Mouse (Mus musculus) olfactory bulb, adult 2 months (tissue): ENCODE data around the gene Ccdc136. TPM values are rescaled to one million over a fixed set of nuclear protein-coding genes. Genes with fewer than 3 reads are reported as not detected.
A peak's percentile ranks its signal among the peaks of the same experiment; 100 is the strongest.

Experiments used
- H3K27ac ChIP-seq: fragments of 200-500 bp; 2 replicates; pipeline ENCODE4 v1.5.1; 2012; ENCODE audit warnings: low read depth, low read length; ENCODE audit not compliant: insufficient read depth
- H3K4me1 ChIP-seq: fragments of 200-500 bp; 2 replicates; pipeline ENCODE4 v1.6.1; 2012; ENCODE audit warnings: low read length; ENCODE audit not compliant: control insufficient read depth, insufficient read depth
- H3K4me3 ChIP-seq: fragments of 200-500 bp; 2 replicates; pipeline ENCODE4 v1.5.1; 2012; ENCODE audit warnings: mild to moderate bottlenecking, low read depth, low read length, moderate library complexity; ENCODE audit not compliant: insufficient read depth
- CTCF ChIP-seq: fragments of 200-500 bp; IDR thresholded peaks from 2 replicates; pipeline ENCODE4 v1.5.1; 2012; ENCODE audit warnings: low read depth, mild to moderate bottlenecking, low read length, moderate library complexity; ENCODE audit not compliant: insufficient read depth
- POLR2A ChIP-seq: fragments of 200-500 bp; IDR thresholded peaks from 2 replicates; pipeline ENCODE4 v1.6.1; 2012; ENCODE audit warnings: mild to moderate bottlenecking, low read depth, low read length, moderate library complexity; ENCODE audit not compliant: insufficient read depth
- WGBS: fragments of 180-500 bp; shearing (Covaris S2); methylation state at CpG from one replicate; pipeline ENCODE4 v1.1.7; 2018; 5-methylcytosine and 5-hydroxymethylcytosine counted together
- polyA plus RNA-seq: library from polyadenylated mRNA; stranded (reverse); fragments of >200 nt; gene quantifications from 2 replicates; pipeline ENCODE4 v1.2.4, GENCODE M21; 2012; ENCODE audit warnings: low replicate concordance; ENCODE audit not compliant: missing spikeins, insufficient read depth, insufficient read length

The Ccdc136 gene
- polyA plus RNA-seq, 1 experiment, result not detected

DNA sequence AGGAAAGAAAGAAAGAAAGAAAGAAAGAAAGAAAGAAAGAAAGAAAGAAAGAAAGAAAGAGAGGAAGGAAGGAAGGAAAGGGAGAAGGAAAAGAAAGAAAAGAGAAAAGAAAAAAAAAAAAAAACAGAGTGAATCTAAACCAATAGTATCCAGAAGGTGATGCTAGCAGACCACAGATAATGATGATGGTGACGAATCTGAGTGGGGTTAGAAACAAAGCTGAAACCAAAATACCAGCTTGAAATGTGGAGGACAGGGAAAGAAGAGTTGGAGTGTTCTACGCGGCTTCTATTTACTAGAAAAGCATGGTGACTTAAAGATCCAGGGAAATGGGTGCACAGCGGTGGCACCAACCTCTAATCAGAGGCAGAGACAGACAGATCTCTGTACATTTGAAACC is 4.3 kb upstream of the Ccdc136 start:
- 50% methylated on average over 4 of the region's 4 CpGs for WGBS
- Histone ChIP-seq H3K4me3 (no peak overlapping the region), H3K4me1 (peaks cover 4% of the 10 kb centered on the region; the same call in 1 of the 2 replicates), H3K27ac (no peak overlapping the region)
- no peak for TF ChIP-seq POLR2A
- no peak for TF ChIP-seq CTCF

DNA sequence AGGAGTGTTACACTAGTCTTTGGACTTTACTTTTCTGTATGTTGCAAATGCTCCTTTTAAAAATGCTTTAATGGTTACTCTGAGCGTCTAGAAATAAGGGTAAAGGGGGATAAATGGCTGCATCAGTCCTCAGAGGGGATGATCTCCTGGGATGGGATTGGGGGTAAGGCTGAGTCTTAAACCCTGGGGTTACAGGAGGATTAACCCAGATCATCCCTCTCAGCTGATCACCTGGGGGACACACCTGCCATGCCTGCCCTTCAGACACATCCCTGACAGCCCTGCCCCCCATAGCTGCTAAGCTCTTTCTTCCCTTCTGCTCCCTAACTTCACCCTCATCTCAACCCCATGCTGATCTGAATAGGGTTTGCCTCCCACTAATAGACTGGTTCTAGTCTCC is 1.8 kb upstream of the Ccdc136 start:
- Histone ChIP-seq H3K27ac (no peak overlapping the region), H3K4me3 (no peak overlapping the region), H3K4me1 (peaks cover 12% of the 10 kb centered on the region)
- 87% methylated on average over 1 of the region's 1 CpGs for WGBS
- TF ChIP-seq CTCF (no peak), POLR2A (no peak)

DNA sequence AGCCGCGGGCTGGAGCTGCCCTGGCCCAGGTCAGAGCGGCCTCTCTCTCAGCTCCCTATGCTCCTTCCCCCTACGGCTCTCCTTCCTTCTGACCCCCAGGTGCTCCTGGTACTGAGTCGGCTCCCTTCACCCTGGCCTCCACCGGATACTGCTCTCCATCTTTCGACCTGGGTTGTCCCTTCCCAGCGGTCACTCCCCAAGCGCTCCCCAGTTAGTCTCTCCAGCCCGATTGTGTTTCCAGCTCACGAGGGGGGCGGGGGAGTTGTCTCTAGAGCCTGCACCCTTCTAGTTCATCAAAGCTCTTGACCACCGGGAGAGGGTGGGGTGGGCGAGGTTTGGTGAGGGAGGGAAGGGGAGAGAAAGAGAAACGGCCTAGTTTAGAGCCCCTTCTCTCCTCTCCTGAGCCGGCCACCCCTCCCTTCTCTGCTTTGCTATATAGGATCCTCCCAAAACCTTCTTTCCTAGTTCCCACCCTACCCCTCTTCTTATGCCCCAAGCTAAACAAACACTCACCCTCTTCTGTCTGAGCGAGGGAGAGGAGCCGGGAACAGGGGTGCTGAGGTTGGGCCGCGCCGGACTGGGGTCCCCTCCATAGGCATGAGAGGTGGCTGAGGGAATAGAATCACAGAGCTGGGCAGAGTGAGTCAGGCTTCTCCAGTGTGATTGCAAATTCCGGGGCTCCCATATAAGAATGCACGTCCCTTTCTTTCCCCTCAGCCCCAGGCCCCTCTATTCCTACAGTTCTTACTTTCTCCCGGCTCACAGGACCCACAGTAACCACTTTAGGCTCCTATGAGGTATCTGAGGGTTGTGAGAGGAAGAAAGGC is 818 bp downstream of the Ccdc136 start:
- H3K27ac ChIP-seq, result no peak overlapping the region
- peaks cover 12% of the 10 kb centered on the region for H3K4me1 ChIP-seq
- no peak for TF ChIP-seq CTCF
- no peak for TF ChIP-seq POLR2A
- 7% methylated on average over 24 of the region's 24 CpGs for WGBS
- H3K4me3 ChIP-seq, result peak overlapping the region; percentile 90

DNA sequence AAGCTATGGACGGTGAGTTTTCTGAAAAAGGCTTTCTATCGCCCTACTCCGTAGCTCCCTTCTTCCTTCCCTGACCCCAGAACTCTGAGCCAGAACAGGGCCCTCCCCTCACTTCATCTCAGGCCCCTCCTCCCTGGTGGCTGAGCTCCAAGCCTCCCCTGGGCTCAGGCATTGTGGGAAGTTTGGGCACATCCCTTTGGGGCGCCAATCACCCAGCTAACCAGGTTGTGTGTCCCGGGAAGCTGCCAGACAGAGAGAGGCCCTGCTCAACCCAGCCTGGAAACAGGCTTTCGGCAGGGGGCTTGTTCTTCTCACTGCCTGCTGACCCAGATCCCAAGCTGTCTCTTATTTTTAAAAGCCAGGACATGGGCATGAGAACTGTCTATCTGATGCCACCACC is 1.5 kb downstream of the Ccdc136 start:
- TF ChIP-seq CTCF, result no peak
- TF ChIP-seq POLR2A, result no peak
- Histone ChIP-seq H3K27ac (no peak overlapping the region), H3K4me1 (peaks cover 12% of the 10 kb centered on the region), H3K4me3 (peak overlapping the region; percentile 90)
- WGBS, result 40% methylated on average over 6 of the region's 6 CpGs

DNA sequence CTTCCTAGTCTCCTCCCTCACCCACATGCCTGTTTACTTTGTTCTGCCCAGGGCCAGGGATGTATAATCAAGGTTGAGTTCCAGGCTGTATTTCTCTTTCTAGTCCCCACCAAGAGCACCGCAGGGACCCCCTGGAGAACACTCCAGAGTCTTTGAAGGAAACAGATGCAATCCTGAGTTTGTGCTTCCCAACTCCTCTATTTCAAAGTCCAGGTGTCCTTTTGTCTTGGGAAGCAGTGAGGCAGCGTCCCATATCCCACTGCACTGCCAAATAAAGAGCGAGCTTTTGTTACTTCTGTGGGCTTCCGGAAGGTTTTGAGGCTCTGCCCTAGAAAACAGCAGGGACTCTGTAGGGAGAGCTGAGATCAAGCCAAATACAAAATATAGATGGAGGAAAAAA is 3.7 kb downstream of the Ccdc136 start:
- H3K4me3 ChIP-seq, result no peak overlapping the region
- H3K27ac ChIP-seq, result no peak overlapping the region
- peaks cover 12% of the 10 kb centered on the region for H3K4me1 ChIP-seq
- 68% methylated on average over 4 of the region's 4 CpGs for WGBS
- TF ChIP-seq POLR2A (no peak), CTCF (no peak)

DNA sequence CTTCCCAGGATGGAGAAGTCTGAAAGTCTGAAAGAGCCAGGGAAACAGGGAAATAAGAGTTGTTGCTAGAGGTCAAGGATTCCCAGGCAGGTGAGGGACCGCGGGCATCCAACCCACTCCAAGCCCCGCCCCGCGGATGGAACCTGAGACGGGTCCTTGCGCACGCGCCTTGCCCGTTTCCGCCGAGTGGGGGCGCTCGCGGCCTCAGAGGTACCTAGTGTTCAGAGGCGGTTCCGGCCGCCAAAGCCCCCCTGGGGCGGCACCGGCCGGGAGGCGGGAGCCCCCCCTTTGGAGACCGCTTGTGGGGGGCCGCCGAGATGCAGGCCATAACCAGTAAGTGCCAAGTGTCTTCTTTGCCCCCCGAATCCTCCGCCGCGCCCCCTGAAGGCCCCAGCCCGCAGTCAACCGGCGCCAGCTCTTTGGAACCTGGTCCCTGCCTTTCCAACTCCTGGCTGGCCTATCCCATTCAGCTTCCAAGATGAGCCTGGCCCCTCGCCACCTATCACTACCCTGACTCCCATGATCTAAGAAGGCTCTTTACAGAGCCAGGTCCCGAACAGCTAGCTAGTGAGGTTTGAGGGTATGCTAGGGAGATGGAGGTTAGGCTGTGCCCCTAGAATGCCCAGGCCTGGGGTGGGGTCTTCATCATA is 6.7 kb downstream of the Ccdc136 start:
- no peak for TF ChIP-seq POLR2A
- no peak for TF ChIP-seq CTCF
- Histone ChIP-seq H3K4me1 (no peaks in the 10 kb centered on the region; the same call in 1 of the 2 replicates), H3K27ac (no peak overlapping the region), H3K4me3 (no peak overlapping the region)
- WGBS, result 17% methylated on average over 34 of the region's 34 CpGs

DNA sequence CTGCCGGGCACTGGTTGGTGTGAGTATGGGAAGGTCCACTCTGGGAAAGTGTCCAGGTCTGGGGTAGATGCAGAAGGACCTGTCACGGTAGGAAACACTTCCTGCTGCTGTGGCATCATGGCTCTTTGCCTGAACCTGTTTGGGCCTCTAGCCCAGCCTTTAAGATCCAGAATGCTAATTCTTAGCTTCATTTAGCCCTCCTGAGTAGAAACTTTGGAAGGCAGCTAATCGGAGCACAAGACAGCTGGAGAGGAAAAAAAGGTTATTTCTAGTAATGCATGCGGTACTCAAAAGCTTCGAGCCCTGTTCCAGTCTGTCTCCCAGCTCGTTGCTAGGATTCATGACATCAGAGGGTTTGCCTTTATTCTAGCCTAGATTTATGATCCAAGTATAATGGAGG is 10.3 kb downstream of the Ccdc136 start:
- 32% methylated on average over 6 of the region's 6 CpGs for WGBS
- H3K27ac ChIP-seq, result no peak overlapping the region
- no peaks in the 10 kb centered on the region; the same call in 1 of the 2 replicates for H3K4me1 ChIP-seq
- no peak for TF ChIP-seq POLR2A
- no peak for TF ChIP-seq CTCF
- no peak overlapping the region for H3K4me3 ChIP-seq

DNA sequence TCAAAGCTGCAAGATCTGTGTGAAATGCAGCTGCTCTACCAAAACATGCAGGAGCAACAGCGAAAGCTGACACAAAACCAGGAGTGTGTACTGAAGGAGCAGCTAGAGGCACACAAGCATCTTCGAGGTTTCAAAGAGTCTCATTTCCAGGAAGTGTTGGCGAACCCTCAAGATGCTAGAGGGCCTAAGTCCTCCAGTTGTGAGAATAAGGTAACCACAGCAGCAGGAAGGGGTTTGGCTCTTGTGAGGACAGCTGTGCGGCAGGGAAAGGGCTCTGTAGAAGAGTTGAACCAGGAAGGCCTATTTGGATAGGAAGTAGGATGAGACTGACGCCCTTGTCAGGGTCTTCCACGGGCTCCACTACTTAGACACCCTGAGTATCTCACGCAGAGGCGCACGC is 19.3 kb downstream of the Ccdc136 start:
- H3K27ac ChIP-seq, result no peak overlapping the region
- H3K4me3 ChIP-seq, result no peak overlapping the region
- TF ChIP-seq CTCF (no peak), POLR2A (no peak)
- H3K4me1 ChIP-seq, result peaks cover 8% of the 10 kb centered on the region
- 76% methylated on average over 9 of the region's 9 CpGs for WGBS

DNA sequence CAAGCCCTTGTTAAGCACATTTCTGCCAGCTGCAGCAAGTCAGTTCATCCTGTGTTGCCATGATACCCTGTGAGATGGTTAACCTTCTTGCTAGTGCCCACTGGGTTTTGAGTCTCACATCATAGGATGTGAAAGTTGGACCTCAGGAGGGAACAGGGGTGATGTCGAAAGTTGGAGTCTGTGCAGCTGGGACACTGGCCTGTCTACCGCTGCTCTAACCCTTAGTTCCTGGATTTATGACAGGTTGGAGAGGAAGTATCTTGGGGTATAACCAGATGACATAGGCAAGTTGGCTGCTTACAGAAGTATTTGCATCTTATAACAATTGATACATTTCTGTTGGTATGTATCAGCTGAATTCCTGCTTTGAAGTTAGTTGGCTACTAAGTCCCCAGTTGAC is 24.5 kb downstream of the Ccdc136 start:
- Histone ChIP-seq H3K4me3 (no peak overlapping the region), H3K4me1 (peaks cover under 1% of the 10 kb centered on the region), H3K27ac (no peak overlapping the region)
- 93% methylated on average over 2 of the region's 2 CpGs for WGBS
- TF ChIP-seq POLR2A (no peak), CTCF (no peak)
